Mouse (Mus musculus) common myeloid progenitor, adult 5-6 weeks (primary cell): Measurements from ENCODE around the gene Xrn1. TPM values are rescaled to one million over a fixed set of nuclear protein-coding genes. Genes with fewer than 3 reads are reported as not detected.

Source experiments
- total RNA-seq: library from RNA; stranded (forward); fragments of 200-1000, 187-1606 nt; gene quantifications from 2 replicates; pipeline ENCODE4 v1.2.3, GENCODE M21; 2017

Gene Xrn1
- total RNA-seq, 1 experiment from 2014 or later, result 42.8 TPM

Other genes starting within 250 kb of the Xrn1 start
- gene Trpc1, start 204.4 kb upstream of the Xrn1 start, total RNA-seq, result not detected in 2 replicates
- 0.18 and 1.4 TPM in 2 replicates for gene Pls1, start 109.4 kb upstream of the Xrn1 start, total RNA-seq
- gene Atr, start 97.2 kb upstream of the Xrn1 start, total RNA-seq, result 60.7 and 66.0 TPM in 2 replicates
- 0.91 and 1.9 TPM in 2 replicates for gene Gk5, start 164.6 kb downstream of the Xrn1 start, total RNA-seq
- 62.2 and 66.7 TPM in 2 replicates for gene Tfdp2, start 241.5 kb downstream of the Xrn1 start, total RNA-seq